Mouse (Mus musculus) heart, postnatal 25 days (tissue): Measurements from ENCODE around the gene Srd5a1. TPM values are rescaled to one million over a fixed set of nuclear protein-coding genes. Genes with fewer than 3 reads are reported as not detected.
A peak's percentile ranks its signal among the peaks of the same experiment; 100 is the strongest.
"Not testable (repeated sequence)": the region's sequence is repeated elsewhere in the genome, so short reads cannot be mapped to it uniquely, and the experiment has no call there.

Experiments
- DNase-seq: peaks from one replicate; pipeline ENCODE4 v3.0.0; 2022; ENCODE audit warnings: low spot score
- intact Hi-C: fragments of 180-260 bp; cut with DNase I; formaldehyde crosslinking; loops from one replicate; pipeline ENCODE4 v1.15.1; 2025
- total RNA-seq, 2 experiments: library from RNA; stranded (reverse); gene quantifications; 2 replicates each; pipeline ENCODE4 v1.2.3; 2021

Srd5a1 gene
- 1 to 10 TPM; 1.4 TPM for total RNA-seq

DNA sequence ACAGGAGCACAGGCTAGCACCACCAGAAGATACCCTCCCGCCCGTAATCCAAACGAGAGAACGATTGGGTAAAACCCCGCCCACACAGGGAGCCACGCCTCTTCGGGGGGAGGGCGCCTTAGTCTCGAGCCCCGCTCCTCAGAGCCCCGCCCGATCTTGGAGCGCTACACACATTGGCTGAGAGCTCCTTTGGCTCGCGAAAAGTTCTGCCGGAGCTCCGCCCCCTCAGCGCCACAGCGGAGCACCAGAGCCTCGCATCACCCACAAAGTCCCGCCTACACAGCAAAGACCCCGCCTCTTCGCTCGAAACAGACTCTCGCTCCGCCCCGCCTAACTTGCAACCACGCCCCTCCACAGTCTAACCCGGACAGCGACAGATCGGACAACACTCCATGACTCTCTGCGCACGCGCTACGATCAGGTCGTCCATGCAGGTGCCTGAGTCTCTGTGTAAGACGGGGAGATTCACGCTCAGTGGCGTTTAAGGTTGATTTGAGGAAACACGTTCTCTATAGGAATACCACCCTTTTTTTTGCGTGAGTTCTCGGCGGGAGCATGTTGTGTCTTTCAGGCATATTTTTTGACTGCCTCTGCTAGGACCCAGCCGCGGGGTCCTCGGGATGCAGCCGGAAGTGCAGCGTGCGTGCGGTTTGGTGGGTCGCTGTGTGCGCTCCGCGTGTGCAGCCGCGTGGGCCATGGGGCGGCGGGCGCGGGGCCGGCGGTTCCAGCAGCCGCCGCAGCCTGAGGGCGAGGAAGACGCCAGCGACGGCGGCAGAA is at the start of gene Srd5a1:
TSS of gene Srd5a1 (minus strand) at position 45 of the 777 bp plus-strand sequence.
- intact Hi-C loops: loop anchor here (5.0 to 10.0 kb wide), 4 partner anchors 59 to 1029 kb away; partner anchors contain the start of genes Fastkd3, Mtrr, Nsun2 and Tent4a
- peak; percentile 99 for DNase-seq

DNA sequence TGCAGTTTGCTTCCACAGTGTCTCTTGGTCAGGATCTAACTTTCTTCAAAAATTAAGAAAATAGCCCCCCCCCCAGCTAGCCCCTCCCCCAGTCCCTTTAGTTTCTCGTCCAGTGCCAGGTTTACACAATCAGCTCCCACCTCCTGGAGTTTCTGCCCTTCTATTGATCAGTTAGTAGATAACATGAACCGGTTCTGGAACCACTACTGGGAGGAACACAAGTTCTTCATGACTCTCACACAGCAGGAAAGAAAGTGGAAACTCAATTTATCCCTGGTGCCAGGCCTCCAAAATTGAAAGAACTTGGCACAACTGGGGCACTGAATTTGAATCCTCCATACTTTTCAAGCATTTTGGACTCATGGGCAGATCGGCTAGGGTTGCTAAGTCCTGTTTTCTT is 43.3 kb upstream of the Srd5a1 start:
- no peak for DNase-seq
- intact Hi-C loops: loop anchor here (2.0 to 10.0 kb wide), 2 partner anchors 144 to 650 kb away; no protein-coding TSS in a partner anchor

DNA sequence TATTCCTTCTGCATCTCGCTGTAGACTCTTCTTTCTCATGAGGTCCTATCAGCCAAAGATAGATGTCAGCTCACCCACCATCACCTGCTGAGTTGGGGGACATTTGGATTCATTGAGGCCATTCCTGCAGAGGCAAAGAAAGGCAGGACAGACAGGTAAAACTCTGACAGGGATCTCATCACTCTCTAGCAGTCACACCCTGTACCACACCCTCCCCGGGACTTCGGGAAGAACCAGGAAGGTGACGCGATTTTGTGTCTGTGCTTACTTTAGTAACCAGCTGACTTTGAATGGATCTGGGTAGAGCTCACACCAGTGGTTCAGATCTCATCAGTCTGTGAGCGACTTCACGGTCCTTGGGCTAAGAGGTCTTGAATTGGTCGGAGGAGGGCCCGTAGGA is 35.2 kb upstream of the Srd5a1 start:
- DNase-seq: no peak
- intact Hi-C loops: no loop called here

GRCm38 (mm10) chr13:69645694-69646423 is 34.6 kb upstream of the Srd5a1 start:
- intact Hi-C loops: no loop called here
- DNase-seq: no peak

DNA sequence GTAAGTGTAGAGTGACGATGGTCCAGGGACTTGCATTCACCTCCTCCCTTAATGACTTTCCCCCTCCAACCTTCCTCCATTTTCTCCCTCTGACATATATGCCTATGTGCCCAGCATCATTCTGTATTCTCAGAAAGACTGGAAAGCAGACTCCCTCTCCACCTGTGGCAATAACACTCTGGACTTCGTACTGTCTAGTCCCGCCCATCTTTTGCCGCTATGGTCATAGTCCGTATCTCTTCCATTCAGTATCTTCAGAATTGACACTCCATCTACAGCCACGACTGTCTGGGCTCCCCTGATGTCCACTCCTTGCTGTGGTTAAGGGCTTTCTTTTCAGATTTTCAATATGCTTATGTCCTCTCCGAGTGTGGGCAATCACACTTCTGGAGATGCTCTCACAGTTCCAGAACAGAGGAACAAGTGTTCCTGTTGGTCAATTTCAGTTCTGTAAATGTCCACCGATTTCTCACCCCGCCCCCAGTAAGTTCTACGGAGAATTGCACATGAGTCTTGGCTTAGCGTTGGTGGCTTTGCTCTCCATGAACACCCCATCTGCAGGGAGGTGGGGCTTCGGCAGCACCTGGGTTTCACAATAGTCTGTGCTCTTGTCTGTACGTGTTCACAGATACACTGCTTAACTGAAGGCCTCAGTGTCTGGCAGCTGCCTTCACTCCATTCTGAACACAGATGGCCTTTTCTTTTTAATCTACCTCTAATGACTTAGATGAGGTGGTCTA is 33.4 kb upstream of the Srd5a1 start:
- no peak for DNase-seq
- intact Hi-C loops: no loop called here

DNA sequence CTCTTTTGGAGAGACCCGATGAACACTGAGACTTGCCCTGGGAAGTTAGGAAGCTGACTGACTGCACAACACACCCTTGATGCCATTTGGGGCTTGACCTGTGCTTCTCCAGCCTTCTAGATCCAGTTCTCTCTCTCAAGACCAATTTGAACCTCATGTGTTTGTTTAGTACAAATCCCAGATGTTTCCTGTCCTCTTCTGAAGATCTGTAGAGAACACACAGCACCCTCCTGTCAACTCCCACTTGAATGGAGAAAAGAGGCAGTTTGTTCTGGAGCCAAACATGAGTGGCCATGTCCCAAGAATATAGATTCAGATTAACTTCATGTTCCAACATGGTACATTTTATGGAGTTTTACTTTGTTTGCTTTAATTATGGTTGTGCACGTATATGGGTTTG is 32.7 kb upstream of the Srd5a1 start:
- DNase-seq: no peak
- intact Hi-C loops: no loop called here

GRCm38 (mm10) chr13:69642656-69643216 is 31.5 kb upstream of the Srd5a1 start:
- no peak for DNase-seq
- intact Hi-C loops: no loop called here

- intact Hi-C loops: no loop called here
- DNase-seq: no peak
Observed at GRCm38 (mm10) chr13:69641017-69641416, 29.8 kb upstream of the Srd5a1 start.

- no peak for DNase-seq
Observed at GRCm38 (mm10) chr13:69640541-69640940, 29.3 kb upstream of the Srd5a1 start.

DNA sequence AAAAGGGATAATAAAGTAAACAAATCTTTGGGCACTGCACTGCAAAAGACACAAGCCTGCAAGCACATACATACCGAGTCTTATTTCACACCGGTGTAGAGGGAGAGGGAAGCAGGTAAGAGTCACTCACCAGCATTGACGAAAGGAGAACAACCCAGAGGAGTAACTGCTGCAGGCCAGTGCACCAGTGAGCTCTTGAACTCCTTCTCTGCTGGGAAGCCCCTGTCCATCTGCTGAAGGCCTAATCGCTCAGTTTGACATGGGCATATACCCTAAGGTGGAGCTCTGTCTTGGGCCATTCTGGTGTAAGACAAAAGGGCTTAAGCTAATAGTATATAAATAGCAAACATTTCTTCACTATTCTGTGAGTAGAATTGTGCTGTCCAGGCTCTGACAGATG is 28.9 kb upstream of the Srd5a1 start:
- intact Hi-C loops: no loop called here
- no peak for DNase-seq

More at GRCm38 (mm10) chr13:69640541-69640940, 29.3 kb upstream of the Srd5a1 start:
- intact Hi-C loops: no loop called here

- no peak for DNase-seq
- intact Hi-C loops: no loop called here
Observed at GRCm38 (mm10) chr13:69639251-69639650, 28.0 kb upstream of the Srd5a1 start.

DNA sequence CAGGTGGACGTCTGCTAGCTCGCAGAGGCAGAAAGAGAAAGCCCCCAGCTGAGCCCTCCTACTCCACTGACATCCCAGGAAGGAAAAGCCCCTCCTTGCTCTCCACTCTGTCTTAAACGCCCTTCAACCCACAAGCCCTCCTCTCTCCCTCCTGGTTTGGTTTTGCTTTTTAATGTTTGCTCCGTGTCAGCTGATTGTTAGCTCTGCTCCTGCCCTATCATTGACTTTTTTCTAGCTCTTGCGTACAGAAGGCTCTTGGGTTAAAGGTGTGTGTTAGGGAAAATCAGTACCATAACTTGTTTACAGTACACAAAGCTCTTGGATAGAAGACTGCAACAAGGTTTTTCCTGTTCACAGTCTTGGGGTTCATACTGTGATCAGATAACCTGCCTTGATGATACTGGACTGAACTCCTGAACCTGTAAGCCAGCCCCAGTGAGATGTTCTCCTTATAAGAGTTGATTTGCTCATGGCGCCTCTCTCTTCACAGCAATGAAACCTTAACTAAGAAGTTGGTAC is 26.9 kb upstream of the Srd5a1 start:
- DNase-seq: no peak
- intact Hi-C loops: no loop called here

GRCm38 (mm10) chr13:69637657-69638056 is 26.4 kb upstream of the Srd5a1 start:
- intact Hi-C loops: no loop called here
- DNase-seq: no peak

DNA sequence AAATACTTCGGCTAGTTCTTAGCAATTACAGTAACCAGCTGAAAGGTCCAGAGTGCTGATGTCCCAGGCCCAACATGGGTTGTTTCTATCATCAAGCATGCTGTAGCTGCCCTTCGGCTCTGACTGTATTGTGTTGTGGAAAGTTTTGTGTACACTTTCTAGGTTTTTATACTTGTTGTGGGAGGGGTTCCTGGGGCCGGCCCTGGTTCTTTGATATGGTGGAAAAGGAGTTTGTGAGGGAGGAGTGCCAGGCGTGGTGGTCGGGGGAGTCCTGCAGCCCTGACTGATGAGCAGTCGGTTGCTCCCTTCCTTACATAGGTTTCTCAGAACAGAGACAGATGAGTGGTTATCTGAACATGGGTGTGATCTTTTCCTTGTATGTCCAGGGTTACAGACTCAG is 25.6 kb upstream of the Srd5a1 start:
- DNase-seq: no peak
- intact Hi-C loops: no loop called here

GRCm38 (mm10) chr13:69636375-69636774 is 25.1 kb upstream of the Srd5a1 start:
- intact Hi-C loops: no loop called here
- DNase-seq: no peak

DNA sequence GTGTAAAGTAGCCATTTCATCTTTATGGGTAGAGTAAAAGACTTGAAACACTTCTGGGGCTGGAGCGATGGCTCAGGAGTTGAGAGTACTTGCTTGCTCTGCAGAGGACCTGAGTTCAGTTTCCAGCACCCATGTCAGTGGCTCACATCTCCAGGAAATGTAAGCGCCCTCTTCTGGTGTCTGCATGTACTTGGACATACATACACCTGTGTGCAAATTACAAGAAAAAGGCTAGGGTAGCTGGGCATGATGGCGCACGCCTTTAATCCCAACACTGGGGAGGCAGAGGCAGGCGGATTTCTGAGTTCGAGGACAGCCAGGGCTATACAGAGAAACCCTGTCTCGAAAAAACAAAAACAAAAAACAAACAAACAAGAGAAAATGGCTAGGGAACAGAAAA is 24.6 kb upstream of the Srd5a1 start:
- DNase-seq, intact Hi-C loops: not testable (repeated sequence)

- intact Hi-C loops: no loop called here
- DNase-seq: no peak
Observed at GRCm38 (mm10) chr13:69633988-69634387, 22.7 kb upstream of the Srd5a1 start.

DNA sequence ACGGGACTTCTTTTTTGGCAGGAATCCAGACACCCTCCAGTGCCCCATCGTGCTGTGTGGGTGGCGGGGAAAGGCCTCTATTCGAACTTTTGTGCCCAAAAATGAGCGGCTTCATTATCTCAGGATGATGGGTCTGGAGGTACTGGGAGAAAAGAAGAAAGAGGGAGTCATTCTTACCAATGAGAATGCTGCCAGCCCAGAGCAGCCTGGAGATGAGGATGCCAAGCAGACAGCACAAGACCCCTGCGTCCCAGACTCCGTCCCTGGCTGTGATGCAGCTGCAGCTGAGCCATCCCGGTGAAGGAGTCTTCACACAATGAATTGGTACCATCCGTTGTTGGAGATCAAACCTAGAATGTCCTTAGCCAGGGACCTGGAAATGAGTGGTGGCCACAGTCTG is 22.3 kb upstream of the Srd5a1 start:
- intact Hi-C loops: no loop called here
- no peak for DNase-seq

DNA sequence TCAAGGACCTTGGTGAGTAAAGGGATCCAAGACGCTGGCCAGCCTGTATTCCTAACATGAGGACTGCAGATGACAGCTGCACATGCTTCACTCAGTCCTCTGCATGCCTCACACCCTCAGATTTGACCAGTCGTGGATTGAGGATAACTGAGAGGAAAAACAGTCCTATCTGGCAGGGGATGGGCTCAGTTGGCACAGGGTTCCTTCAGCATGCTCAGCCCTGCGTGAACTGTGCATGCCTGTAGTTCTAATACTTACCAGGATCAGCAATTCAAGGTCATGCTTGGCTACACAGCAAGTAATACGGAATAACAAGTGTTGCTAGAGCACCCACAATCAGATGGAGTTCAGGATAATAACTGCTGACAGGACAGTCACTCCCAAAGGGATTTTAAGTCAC is 20.4 kb upstream of the Srd5a1 start:
- intact Hi-C loops: no loop called here
- no peak for DNase-seq

DNA sequence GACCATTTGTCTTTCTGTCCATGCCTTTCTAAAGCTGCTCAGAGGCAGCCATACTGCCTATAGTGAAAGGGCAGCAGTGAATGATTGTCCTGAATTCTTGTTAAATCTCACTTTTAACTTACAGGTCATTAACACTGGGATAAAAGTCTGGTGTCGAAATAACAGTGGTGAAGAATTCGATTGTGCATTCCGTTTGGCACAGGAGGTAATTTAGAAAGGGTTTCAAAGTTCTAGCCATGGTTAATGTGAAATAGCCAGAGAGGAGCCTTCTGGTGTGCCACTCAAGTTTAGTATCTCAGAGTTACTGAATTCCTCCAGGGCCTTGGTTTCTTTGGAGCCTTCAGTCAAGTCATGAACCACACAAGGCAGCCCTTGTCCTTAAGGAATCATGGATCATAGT is 19.9 kb upstream of the Srd5a1 start:
- DNase-seq: no peak
- intact Hi-C loops: no loop called here
